Mouse (Mus musculus) bone marrow, adult 2 months (tissue): ENCODE results near the gene Erbb2.
"Not testable (repeated sequence)": the region's sequence is repeated elsewhere in the genome, so short reads cannot be mapped to it uniquely, and the experiment has no call there.

Experiments used
- CTCF ChIP-seq: fragments of 200-500 bp; IDR thresholded peaks from 2 replicates; pipeline ENCODE4 v1.5.1; 2011; ENCODE audit warnings: low read length, control low read depth; ENCODE audit not compliant: control insufficient read depth, insufficient read depth
- POLR2A ChIP-seq: fragments of 200-500 bp; IDR thresholded peaks from 2 replicates; pipeline ENCODE4 v1.6.1; 2011; ENCODE audit warnings: low read depth, mild to moderate bottlenecking, control low read depth, low read length, borderline replicate concordance; ENCODE audit not compliant: control insufficient read depth

DNA sequence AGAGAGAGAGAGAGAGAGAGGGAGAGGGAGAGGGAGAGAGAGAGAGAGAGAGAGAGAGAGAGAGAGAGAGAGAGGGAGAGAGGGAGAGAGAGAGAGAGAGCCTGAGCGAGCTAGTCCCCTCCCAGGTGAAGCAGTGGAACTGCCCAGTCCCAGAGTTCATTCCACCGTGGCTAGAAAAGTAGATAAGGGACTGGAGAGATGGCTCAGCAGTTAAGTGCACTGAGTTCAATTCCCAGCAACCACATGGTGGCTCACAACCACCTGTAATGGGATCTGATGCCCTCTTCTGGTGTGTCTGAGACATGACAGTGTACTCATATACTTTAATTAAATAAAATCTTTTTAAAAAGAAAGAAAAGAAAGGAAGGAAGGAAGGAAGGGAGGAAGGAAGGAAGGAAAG, 29.9 kb upstream of the Erbb2 start:
- TF ChIP-seq POLR2A, CTCF: not testable (repeated sequence)
